Mouse (Mus musculus) testis, adult 10 weeks (tissue): ENCODE data around the gene Gm17662. TPM values are rescaled to one million over a fixed set of nuclear protein-coding genes. Genes with fewer than 3 reads are reported as not detected.

Experiments used
- polyA plus RNA-seq: library from polyadenylated mRNA; stranded (reverse); fragments of 350-450 nt; fragmentation: Illumina TruSeq; extraction: RNeasy Lipid Tissue Mini Kit (QIAGEN cat#74804); gene quantifications from one replicate; pipeline ENCODE4 v1.2.3, GENCODE M21; 2014; ENCODE audit warnings: low read depth, low replicate concordance

Gene Gm17662
- not detected for polyA plus RNA-seq

GRCm38 (mm10) chr4:104857029-104857428 is at the start of gene Gm17662:
Gene Gm17662 (plus strand): TSS chr4:104857329.

DNA sequence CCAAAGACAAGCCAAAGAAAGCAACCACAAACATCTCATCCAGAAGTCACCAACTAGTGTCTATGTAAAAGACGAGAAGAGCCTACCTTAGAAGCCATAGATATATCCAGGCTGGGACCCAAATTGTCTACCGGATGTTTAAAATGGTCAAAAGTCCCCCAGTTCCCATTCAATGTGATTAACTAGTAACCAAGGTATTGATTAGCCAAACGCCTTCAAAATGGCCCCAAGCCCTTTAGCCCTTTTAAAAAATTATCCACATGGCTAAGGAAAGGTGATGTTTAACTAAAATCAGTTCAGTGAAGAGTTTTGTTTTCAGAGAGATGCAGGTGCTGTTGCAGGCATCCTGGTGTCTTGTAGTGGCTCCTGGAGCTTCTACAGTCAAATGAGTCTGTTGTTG is 19.2 kb downstream of the Gm17662 start, which contains the start of gene C8a:
Gene C8a, minus strand, starts transcription at position 76 of the 400 bp plus-strand sequence.

Other genes with a start within 250 kb of the Gm17662 start
- 21.8 TPM for gene C8b, start 91.0 kb upstream of the Gm17662 start, polyA plus RNA-seq
- gene C8a, start 19.1 kb downstream of the Gm17662 start, polyA plus RNA-seq = 0.80 TPM
- gene Fyb2, start 56.1 kb downstream of the Gm17662 start, polyA plus RNA-seq = 14.8 TPM